Mouse (Mus musculus) right cerebral cortex, adult 18-20 months (tissue): ENCODE measurements around the gene Plcb1.

ENCODE experiments used
- DNase-seq: peaks from one replicate; pipeline ENCODE4 v3.0.0; 2022; ENCODE audit warnings: mixed read lengths

Plcb1 gene

GRCm38 (mm10) chr2:134785970-134786855 is at the start of gene Plcb1:
TSS of gene Plcb1 (plus strand) at chr2:134786067.
- DNase-seq = peak; percentile 92

- no peak for DNase-seq
Measured at GRCm38 (mm10) chr2:134755537-134755936, 30.3 kb upstream of the Plcb1 start.

GRCm38 (mm10) chr2:134756086-134756485 is 29.8 kb upstream of the Plcb1 start:
- DNase-seq = no peak

GRCm38 (mm10) chr2:134761029-134761428 is 24.8 kb upstream of the Plcb1 start:
- no peak for DNase-seq

DNA sequence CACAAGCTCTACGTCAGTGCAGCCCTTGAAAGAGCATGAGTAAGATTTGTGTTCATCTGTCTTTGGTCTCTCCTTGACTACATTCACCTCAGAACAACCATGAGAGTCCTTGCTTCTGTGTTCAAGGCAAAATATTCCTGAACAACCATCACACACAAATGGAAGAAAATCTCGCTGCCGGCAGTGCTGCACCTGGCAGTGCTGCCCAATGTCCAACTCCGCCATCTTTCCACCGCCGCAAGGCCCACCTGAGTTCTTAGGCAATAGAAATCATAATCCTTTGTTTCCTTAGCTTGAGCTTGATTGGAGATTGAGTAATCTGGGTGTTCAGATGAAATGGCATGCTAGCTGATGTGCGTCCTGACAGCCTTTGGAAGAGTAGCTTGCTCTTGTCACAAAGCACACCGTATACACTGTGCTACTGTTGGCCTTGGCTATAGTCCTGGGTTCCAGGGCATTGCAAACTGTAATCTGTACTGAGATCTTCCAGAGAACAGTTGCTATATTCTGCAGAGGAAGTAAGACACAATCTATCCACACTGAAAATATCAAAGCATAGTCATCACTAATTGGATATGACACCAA is 22.4 kb upstream of the Plcb1 start:
- no peak for DNase-seq

GRCm38 (mm10) chr2:134764506-134764905 is 21.4 kb upstream of the Plcb1 start:
- DNase-seq = no peak

- peak; percentile 78 for DNase-seq
Measured at GRCm38 (mm10) chr2:134779826-134780225, 6.0 kb upstream of the Plcb1 start.

GRCm38 (mm10) chr2:134780316-134780715 is 5.6 kb upstream of the Plcb1 start:
- DNase-seq = no peak

- DNase-seq = no peak
Measured at GRCm38 (mm10) chr2:134786856-134787250, 986 bp downstream of the Plcb1 start.

GRCm38 (mm10) chr2:134787336-134788095 is 1.6 kb downstream of the Plcb1 start:
- no peak for DNase-seq

DNA sequence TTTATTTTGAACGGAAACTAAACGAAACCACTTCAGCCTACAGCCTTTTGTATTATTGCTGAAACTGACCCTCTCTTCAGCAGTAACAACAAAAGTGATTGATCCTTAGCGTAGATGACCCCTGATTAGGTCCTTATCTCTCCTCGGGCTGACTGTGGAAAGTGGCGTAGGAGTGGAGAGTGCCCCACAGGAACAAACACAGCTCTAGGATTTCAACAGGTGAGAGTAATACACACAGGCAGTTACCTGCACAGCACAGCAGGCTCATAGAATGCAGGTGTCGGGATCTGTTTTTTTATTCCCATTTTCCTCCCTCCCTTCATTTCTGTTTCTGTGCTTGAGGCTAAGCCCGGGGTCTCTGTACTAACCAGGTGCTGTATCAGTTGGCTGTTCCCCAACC is 7.1 kb downstream of the Plcb1 start:
- DNase-seq = no peak

DNA sequence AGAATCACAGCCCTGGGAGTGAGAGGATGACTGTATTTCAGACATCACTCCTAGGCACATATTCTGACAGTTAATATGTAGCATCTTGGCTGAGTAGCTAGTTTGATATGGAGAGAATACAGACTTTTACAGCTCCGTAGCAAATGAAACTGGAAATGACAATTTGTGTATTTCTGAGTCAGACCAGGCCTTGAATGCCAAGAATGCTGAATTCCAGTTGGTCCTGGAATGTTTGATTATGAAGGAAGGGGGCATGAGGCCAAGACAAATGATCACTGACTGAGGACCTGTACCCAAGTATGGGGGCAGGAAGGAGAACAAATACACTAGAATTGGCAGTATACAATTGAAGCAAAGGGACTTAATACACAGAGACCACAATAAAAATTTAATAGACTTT is 14.4 kb downstream of the Plcb1 start:
- DNase-seq = no peak

- DNase-seq = peak; percentile 14
Measured at GRCm38 (mm10) chr2:134816383-134816782, 30.5 kb downstream of the Plcb1 start.

- peak; percentile 37 for DNase-seq
Measured at GRCm38 (mm10) chr2:134817058-134817840, 31.4 kb downstream of the Plcb1 start.

GRCm38 (mm10) chr2:134821176-134821575 is 35.3 kb downstream of the Plcb1 start:
- DNase-seq = no peak

DNA sequence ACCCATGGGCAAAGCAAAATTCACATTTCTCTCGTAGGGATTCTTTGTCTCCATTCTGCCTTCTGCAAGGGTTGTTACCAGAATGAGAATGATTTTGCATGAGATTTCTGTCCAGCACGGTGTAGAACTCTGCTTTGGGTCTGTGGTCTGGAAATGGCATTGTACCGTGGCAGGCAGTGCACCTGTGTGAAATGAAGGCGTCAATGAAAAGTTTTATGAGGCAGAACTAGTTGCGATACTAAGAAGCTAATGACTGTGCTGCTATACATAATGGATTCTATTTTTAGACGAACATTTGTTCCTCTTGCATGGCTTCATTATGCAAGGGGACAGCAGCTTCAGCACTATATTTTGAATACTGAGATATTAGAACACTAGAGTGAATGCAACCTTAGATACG is 39.8 kb downstream of the Plcb1 start:
- no peak for DNase-seq

DNA sequence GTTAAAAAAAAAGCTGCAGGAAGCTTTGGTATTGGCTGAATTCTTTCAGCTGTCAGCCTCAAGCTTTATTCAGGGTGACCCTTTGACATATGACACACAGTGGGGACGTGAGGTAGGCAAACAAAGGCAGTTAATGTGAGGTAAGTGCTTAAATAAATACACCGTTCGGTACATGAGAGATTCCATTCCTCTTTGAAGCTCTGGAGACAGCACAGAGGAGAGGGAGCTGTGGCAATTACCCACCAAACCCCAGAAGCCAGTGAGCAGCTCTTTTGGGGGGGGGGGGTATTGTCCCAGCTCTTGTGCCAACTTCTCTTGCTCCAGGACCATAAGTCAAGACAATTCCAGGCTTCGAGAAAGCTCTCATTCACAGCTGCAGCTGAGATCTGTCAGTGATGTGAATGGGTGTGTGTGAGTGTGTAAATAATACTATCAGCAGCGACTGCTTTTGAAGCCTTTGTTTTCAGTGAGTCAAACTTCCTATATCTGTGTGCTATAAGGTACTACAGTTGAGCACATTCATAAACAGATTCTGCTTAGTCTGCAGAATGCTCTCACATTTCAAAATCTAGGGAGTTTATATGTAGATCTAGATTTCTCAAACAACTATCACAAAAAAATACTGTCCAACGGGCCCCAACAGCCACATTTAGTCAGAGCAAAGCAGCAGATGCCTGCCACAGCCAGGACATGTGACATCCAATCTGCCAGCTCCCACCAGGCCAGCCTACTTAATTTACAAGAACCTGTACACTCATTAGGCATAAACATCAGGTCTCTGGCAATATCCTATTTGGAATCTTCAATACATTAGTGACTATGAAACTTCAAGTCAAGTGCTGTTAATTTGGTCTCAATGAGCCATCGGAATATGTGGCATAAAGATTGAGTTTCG is 40.5 kb downstream of the Plcb1 start:
- DNase-seq = no peak

DNA sequence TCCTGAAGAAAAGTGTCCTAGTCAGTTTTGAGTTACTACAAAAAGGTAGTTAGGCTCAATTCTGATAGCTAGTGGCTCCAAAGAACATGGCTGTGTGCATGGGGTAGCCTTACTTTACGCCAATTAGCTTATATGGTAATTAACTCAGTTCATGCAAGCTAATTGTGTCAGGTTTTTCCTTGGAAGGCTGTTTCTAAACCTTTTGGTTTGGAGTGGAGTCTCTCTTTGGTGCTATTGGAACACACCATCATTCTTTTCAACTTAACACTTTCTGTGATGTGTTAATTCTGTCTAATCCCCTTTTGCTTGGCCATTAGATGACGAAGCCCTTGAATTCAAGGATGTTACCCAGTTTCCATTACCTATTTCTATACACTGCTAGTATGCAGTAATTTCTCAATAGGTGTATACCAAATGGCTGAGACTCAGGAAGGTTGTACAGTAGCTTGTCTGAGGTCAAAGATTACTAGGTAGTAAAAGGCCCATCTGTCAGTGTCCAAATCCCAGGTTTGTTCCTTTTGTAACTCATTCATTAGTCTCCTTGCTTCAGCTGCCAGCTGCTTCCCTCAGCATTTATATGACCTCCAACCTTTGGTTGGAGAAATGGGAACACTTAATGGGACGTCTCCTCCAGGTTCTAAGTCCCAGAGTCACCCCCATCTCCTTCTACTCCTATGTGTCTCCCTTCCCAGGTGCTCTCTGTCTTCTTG is 42.1 kb downstream of the Plcb1 start:
- no peak for DNase-seq

GRCm38 (mm10) chr2:134831861-134832260 is 46.0 kb downstream of the Plcb1 start:
- DNase-seq = no peak

- DNase-seq = no peak
Measured at GRCm38 (mm10) chr2:134836097-134836496, 50.2 kb downstream of the Plcb1 start.

- no peak for DNase-seq
Measured at GRCm38 (mm10) chr2:134838185-134838584, 52.3 kb downstream of the Plcb1 start.
